Mouse (Mus musculus) erythroblast, adult 5-6 weeks (primary cell): ENCODE results near the gene 0610037L13Rik. TPM values are rescaled to one million over a fixed set of nuclear protein-coding genes. Genes with fewer than 3 reads are reported as not detected.

Source experiments
- ATAC-seq: replicated peaks from 2 replicates; pipeline ENCODE4 v1.8.0; 2016; ENCODE audit warnings: moderate number of reproducible peaks, mild to moderate bottlenecking, moderate TSS enrichment, inconsistent platforms; ENCODE audit not compliant: poor library complexity, low FRiP score, severe bottlenecking
- total RNA-seq, 2 experiments: library from RNA; stranded (forward) in 1 of 2; stranded (reverse) in 1 of 2; fragments of 150-400 nt in 1 of 2; fragments of 200-764, 138-1000 nt in 1 of 2; gene quantifications; 2 replicates each; pipeline versions ENCODE4 v1.2.3 to v1.2.4; 2015 to 2017; ENCODE audit warnings: low replicate concordance in 2 of 2

The 0610037L13Rik gene
- total RNA-seq, 2 experiments from 2014 or later: 15.4 to 21.7 TPM

GRCm38 (mm10) chr4:107906561-107906960 is 16.9 kb downstream of the 0610037L13Rik start:
- no peak for ATAC-seq

DNA sequence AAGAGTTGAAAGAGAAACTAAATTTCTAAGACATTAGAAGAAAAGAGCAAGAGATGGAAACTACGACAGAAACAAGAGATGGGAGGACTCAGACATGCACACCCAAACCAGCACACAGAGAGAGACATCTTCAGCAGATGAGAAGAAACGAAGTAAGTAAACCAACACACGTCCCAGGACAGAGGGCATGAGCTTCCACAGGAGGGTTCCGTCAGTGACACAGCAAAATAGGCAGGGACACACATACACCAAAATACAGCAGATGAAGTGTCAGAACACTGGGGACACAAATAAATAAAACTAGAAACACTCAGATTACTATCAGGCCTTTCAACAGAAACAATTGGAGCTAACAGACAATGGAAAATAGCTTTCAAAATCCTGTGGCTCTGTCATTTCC is 20.4 kb downstream of the 0610037L13Rik start:
- ATAC-seq: no peak

DNA sequence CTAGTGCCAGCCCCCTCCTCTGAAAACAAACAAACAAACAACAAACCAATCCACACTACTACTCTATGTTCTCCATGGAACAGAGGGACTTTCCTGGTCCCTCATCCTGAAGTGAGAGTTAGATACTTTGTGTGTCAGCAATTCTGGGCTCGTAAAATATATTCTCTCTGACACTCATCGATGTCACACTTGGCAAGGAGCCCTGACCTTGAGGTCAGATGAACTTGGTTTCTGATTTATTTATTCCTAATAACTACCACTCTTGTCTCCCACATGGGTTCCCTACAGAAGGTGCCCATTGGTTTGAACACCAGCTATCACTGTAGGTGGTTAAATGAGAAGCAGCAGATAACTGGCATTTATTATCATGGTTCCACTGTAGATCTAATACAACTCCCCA is 30.7 kb downstream of the 0610037L13Rik start:
- ATAC-seq: no peak

DNA sequence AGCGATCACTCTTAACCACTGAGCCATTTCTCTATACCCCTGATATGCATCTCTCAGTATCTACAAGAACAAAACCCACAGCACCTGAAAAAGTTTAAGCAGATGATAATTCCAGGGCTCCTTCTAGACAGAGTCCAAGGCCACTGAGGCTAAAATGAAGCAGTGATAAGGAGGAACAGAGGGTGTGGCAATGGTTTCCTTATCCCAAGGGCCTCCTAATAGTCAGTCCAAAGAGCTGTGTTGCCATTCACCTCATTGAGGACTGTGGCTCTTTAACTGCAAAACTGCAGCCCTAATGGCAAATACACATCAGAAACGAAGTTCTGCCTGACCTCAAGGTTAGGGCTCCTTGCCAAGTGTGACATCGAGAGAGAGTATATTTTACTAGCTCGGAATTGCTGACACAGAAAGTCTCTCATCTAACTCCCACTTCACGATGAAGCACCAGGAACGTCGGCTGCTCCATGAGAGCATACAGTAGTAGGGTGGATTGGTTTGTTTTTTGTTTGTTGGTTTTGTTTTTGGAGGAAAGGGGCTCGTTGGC is 31.6 kb downstream of the 0610037L13Rik start:
- no peak for ATAC-seq

DNA sequence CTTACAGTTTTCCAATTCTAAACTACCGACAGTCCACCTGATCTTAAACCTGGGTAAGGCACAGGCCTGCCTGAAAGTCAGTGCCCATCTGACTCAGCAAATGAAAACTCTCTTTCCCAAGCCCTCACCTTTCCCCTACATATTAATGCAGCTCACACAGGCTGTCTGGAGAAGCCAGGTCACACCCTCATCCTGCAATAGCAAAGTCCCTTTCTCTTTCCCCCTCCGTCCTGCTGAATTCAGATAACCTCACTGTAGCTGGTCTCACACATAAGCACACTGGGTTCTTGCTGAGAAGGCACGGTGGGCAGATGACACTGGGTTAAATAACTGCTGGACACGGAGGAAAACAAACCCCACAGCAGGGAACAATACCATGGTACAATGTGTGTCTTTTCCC is 32.3 kb downstream of the 0610037L13Rik start:
- no peak for ATAC-seq

DNA sequence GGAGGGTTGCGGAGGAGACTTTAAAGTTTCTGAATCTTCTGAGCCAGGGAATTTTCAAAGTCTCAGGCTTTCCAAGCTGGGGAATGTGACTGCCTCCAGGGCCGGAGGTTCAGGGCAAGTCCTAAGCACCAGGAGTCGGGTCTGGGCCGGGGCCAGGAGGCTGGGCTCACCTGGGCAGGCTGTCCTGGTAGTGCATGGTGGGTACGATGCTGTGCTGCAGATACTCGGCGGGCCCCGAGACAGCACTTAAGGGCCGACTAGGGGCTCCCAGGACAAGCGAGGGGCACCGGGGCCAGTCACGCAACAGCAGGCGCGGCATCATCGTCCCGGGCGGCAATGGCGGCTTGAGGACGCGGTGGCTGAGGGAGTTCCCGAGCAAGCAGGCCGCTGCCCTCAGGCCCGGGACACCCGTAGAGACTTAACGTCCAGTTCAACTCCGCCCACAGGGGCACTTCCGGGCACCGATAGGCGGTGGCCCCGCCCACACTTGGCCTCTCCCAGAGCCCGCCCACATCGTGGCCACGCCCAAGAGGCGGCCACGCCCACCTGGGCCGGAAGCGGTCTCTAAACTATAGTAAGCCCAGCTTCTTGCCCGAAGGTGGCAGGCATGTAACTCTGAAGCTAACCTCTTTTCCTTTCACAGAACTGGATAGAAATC is 33.7 kb downstream of the 0610037L13Rik start, which contains the start of gene Cpt2:
Gene Cpt2 (minus strand): TSS at position 466 of the 658 bp plus-strand sequence.
- ATAC-seq: peak; percentile 96

DNA sequence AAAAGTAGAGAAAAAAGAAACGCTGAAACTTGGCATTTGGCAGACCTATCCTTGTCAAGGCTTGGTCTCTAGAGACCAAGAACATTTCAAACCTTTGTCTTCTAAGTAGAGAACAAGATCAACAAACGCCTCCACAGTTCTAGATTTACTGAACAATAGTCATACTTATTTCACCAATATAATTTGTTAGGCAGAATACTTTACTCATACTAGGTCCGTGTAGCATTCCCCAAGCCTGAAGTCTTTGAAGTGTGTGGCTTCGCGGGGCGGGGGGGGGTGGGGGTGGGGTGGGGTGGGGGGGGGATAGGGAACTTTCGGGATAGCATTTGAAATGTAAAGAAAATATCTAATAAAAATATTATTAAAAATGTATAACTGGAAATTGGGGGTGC is 34.2 kb downstream of the 0610037L13Rik start:
- no peak for ATAC-seq

DNA sequence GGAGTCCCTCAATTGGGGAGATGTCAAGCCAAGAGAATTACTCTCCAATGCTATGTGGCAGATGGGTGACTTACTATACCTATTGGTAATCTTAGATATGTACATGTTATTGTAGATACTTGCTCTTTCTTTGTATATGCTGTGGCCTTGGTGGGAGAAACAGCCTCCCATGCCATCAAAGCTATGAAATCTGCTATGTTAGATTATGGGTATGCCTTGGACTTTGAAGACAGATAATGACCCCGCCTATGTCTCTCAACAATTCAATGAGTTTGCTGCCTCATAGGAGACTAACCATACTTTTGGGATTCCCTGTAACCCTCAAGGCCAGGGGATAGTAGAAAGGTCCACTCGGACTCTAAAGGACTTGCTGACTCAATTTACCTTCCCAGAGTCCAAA is 38.7 kb downstream of the 0610037L13Rik start:
- ATAC-seq: no peak

- no peak for ATAC-seq
Observed at GRCm38 (mm10) chr4:107928726-107929125, 39.1 kb downstream of the 0610037L13Rik start.

DNA sequence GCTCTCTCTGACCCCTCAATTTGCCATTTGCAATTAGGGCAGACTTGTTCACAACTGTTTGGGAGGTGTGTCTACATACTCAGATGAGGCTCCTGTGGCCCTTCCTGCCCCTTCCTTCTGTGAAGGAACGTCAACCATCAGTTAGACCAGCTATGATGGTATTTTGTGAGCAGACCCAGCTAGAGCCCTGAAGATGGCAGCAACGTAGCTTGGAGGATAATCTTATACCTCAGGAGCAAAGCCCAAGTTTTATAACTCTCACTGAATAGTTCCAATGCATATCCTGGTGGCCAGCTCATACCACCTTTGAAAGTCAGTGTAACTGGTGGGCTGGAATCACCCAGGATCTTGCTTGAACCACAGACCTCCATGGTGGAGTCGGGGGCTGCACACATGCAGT is 41.8 kb downstream of the 0610037L13Rik start:
- ATAC-seq: no peak

DNA sequence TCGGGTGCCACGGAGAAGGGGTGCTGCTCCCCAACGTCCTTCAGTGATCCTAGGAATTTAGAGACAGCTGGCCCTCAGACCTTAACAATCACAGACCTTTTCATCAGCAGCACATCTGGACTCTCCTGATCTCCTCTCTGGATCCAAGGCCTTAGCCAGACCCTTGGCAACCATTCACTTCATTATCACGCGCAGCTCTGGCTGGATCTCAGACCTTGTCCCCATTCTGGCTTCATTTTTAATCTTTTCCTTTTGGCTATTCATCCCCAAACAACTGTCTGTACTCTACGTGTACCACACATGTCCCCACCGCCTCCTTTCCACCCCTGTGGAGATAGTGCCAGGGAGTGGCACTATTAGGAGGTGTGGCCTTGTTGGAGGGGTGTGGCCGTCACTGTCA is 43.6 kb downstream of the 0610037L13Rik start:
- ATAC-seq: no peak

- ATAC-seq: no peak
Observed at GRCm38 (mm10) chr4:107935254-107935653, 45.6 kb downstream of the 0610037L13Rik start.

GRCm38 (mm10) chr4:107937338-107937737 is 47.7 kb downstream of the 0610037L13Rik start:
- no peak for ATAC-seq

- ATAC-seq: no peak
Observed at GRCm38 (mm10) chr4:107938124-107938523, 48.5 kb downstream of the 0610037L13Rik start.

DNA sequence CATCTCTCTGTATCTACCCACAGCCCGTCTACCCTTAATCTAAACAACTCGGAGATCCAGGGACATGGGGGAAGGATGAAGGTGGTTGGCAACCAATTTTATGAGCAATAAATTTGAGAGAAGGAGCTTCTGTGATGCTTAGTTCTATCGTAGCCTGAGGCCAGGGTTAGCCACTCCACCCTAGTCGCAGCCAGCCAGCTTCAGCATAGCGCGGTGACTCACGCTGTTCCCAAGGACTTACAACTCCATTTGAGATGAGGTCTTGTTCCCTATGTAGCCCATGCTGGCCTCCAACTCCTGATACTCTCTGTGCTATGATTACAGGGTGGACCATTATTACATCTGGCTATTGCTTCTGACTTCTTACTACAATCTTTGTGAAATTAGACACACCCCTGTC is 53.1 kb downstream of the 0610037L13Rik start:
- ATAC-seq: no peak

DNA sequence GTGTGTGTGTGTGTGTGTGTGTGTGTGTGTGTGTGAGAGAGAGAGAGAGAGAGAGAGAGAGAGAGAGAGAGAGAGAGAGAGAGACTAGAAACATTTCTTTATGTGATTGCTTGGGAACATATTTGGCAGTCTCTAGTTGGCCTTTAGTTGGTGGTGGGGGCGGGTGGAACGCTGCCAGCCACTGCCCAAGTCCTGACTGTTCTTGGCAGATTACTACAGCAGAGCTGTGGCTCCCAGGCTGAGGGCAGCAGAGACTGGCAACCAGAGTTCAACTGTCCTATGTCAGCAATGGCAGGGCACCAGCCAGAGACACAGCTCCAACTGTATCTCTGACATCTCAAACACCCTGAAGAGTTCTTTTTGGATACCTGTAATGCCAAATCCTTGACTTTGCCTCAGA is 54.5 kb downstream of the 0610037L13Rik start:
- ATAC-seq: no peak

Other genes with a start within 250 kb of the 0610037L13Rik start
- gene Dmrtb1, start 205.6 kb upstream of the 0610037L13Rik start, total RNA-seq (2015; ENCODE audit: low replicate concordance): not detected in 2 replicates
- not detected in 2 replicates for gene Dmrtb1, start 205.6 kb upstream of the 0610037L13Rik start, total RNA-seq (2017; ENCODE audit: low replicate concordance)
- gene Lrp8, start 87.6 kb upstream of the 0610037L13Rik start, total RNA-seq (2015; ENCODE audit: low replicate concordance): 2.1 and 2.3 TPM in 2 replicates
- 4.7 and 6.0 TPM in 2 replicates for gene Lrp8, start 87.6 kb upstream of the 0610037L13Rik start, total RNA-seq (2017; ENCODE audit: low replicate concordance)
- 51.0 and 66.9 TPM in 2 replicates for gene Magoh, start 10.1 kb upstream of the 0610037L13Rik start, total RNA-seq (2015; ENCODE audit: low replicate concordance)
- 63.7 and 79.4 TPM in 2 replicates for gene Magoh, start 10.1 kb upstream of the 0610037L13Rik start, total RNA-seq (2017; ENCODE audit: low replicate concordance)
- 4.4 and 14.2 TPM in 2 replicates for gene Cpt2, start 33.8 kb downstream of the 0610037L13Rik start, total RNA-seq (2015; ENCODE audit: low replicate concordance)
- gene Cpt2, start 33.8 kb downstream of the 0610037L13Rik start, total RNA-seq (2017; ENCODE audit: low replicate concordance): 4.5 and 6.1 TPM in 2 replicates
- gene Slc1a7, start 78.5 kb downstream of the 0610037L13Rik start, total RNA-seq (2015; ENCODE audit: low replicate concordance): not detected in 2 replicates
- gene Slc1a7, start 78.5 kb downstream of the 0610037L13Rik start, total RNA-seq (2017; ENCODE audit: low replicate concordance): not detected in 2 replicates
- gene Podn, start 206.6 kb downstream of the 0610037L13Rik start, total RNA-seq (2015; ENCODE audit: low replicate concordance): not detected in 2 replicates
- not detected in 2 replicates for gene Podn, start 206.6 kb downstream of the 0610037L13Rik start, total RNA-seq (2017; ENCODE audit: low replicate concordance)